Mouse (Mus musculus): ENCODE measurements around the gene Cdh4.

- TF ChIP-seq POLR2A (IDR thresholded peaks at IDR 0.05; ENCODE audit: borderline replicate concordance, extremely low read depth, insufficient read depth, insufficient read length, poor library complexity, severe bottlenecking) (no peak), CTCF (IDR thresholded peaks at IDR 0.05; ENCODE audit: borderline replicate concordance, extremely low read depth, insufficient read depth, insufficient read length) (no peak)
Measured at GRCm38 (mm10) chr2:179443226-179443815, 1.1 kb downstream of the Cdh4 start.

Measured in brain, embryonic 14.5 days (tissue).